Mouse (Mus musculus) G1E (cell line): Measurements from ENCODE around the gene Tomm7. TPM values are rescaled to one million over a fixed set of nuclear protein-coding genes. Genes with fewer than 3 reads are reported as not detected.

Experiments
- ATAC-seq: 2 replicates; pipeline ENCODE4 v1.8.0; 2016; ENCODE audit warnings: mild to moderate bottlenecking; ENCODE audit not compliant: insufficient number of reproducible peaks, poor library complexity, low FRiP score, severe bottlenecking; ENCODE audit errors: extremely low read depth
- DNase-seq: peaks from one replicate; pipeline ENCODE4 v3.0.0; 2012; ENCODE audit warnings: low spot score
- H3K27me3 ChIP-seq: 2 replicates; pipeline ENCODE4 v1.6.1; 2012; ENCODE audit warnings: mild to moderate bottlenecking, low read length, inconsistent platforms; ENCODE audit not compliant: insufficient read depth
- H3K36me3 ChIP-seq: replicated peaks from 2 replicates; pipeline ENCODE3; 2012; ENCODE audit warnings: mild to moderate bottlenecking, inconsistent platforms
- H3K4me1 ChIP-seq: 2 replicates; pipeline ENCODE4 v1.6.1; 2012; ENCODE audit warnings: low read depth, low read length, inconsistent platforms, mixed read lengths; ENCODE audit not compliant: insufficient read depth
- H3K4me3 ChIP-seq: 2 replicates; pipeline ENCODE4 v1.5.1; 2012; ENCODE audit warnings: low read depth, mild to moderate bottlenecking, inconsistent platforms, low read length, moderate library complexity, mixed read lengths
- H3K9me3 ChIP-seq: replicated peaks from 2 replicates; pipeline ENCODE4 v1.6.1; 2012; ENCODE audit warnings: inconsistent platforms
- CTCF ChIP-seq: IDR thresholded peaks from 2 replicates; pipeline ENCODE4 v1.5.1; 2012; ENCODE audit warnings: low read depth, low read length, inconsistent platforms, mixed read lengths
- GATA1 ChIP-seq: IDR thresholded peaks from 2 replicates; pipeline ENCODE4 v1.6.1; 2012; ENCODE audit warnings: borderline replicate concordance, low read length, inconsistent platforms, mixed read lengths
- GATA2 ChIP-seq: IDR thresholded peaks from 2 replicates; pipeline ENCODE4 v1.6.1; 2012; ENCODE audit warnings: low read depth, low read length, inconsistent platforms, borderline replicate concordance
- POLR2AphosphoS5 ChIP-seq: IDR thresholded peaks from 2 replicates; pipeline ENCODE4 v1.6.1; 2012; ENCODE audit warnings: low read depth, low read length, inconsistent platforms; ENCODE audit not compliant: insufficient replicate concordance
- TAL1 ChIP-seq: conservative IDR thresholded peaks from 2 replicates; pipeline ENCODE4 v1.6.1; 2012; ENCODE audit warnings: low read depth, low read length, inconsistent platforms, mixed read lengths
- polyA plus RNA-seq: library from polyadenylated mRNA; stranded (reverse); fragments of >175 nt; gene quantifications from 2 replicates; pipeline ENCODE4 v1.2.3, GENCODE M21; 2012
- total RNA-seq, 2 experiments: library from RNA; stranded (forward) in 1 of 2; stranded (reverse) in 1 of 2; fragments of 200-1000 nt in 1 of 2; fragments of >200 nt in 1 of 2; fragmentation: Nextera tagmentation in 1 of 2; gene quantifications; 2 replicates each; pipeline ENCODE4 v1.2.3; 2014 to 2017

Gene Tomm7
- total and polyA plus RNA-seq, 3 experiments, result 7.8 to 343 (median 22.3) TPM

GRCm38 (mm10) chr5:23861721-23862120, 17.8 kb upstream of the Tomm7 start:
- Histone ChIP-seq H3K4me3 (no peak overlapping the region), H3K9me3 (no peaks in the 10 kb centered on the region), H3K36me3 (peaks cover 20% of the 10 kb centered on the region), H3K27me3 (peaks cover 7% of the 10 kb centered on the region), H3K4me1 (no peaks in the 10 kb centered on the region; the same call in 1 of the 2 replicates)
- TF ChIP-seq CTCF, result no peak
- TF ChIP-seq GATA1, result no peak
- no peak for TF ChIP-seq GATA2
- no peak for TF ChIP-seq TAL1
- no peak for TF ChIP-seq POLR2AphosphoS5
- ATAC-seq (no peak), DNase-seq (no peak)

- Histone ChIP-seq H3K27me3 (peaks cover 4% of the 10 kb centered on the region; the same call in 1 of the 2 replicates), H3K4me3 (no peak overlapping the region), H3K4me1 (no peaks in the 10 kb centered on the region; the same call in 1 of the 2 replicates), H3K9me3 (no peaks in the 10 kb centered on the region), H3K36me3 (peaks cover 39% of the 10 kb centered on the region)
- ATAC-seq, result no peak
- TF ChIP-seq POLR2AphosphoS5, result no peak
- no peak for TF ChIP-seq TAL1
- TF ChIP-seq GATA1, result no peak
- TF ChIP-seq GATA2, result no peak
- TF ChIP-seq CTCF, result no peak
- no peak for DNase-seq
Measured at GRCm38 (mm10) chr5:23859896-23860295, 15.9 kb upstream of the Tomm7 start.

- ATAC-seq (no peak), DNase-seq (no peak)
- H3K4me3 ChIP-seq, result no peak overlapping the region
- TF ChIP-seq TAL1, result no peak
- TF ChIP-seq CTCF, result no peak
- no peak for TF ChIP-seq POLR2AphosphoS5
- no peak for TF ChIP-seq GATA1
- TF ChIP-seq GATA2, result no peak
- H3K36me3 ChIP-seq, result peaks cover 45% of the 10 kb centered on the region
- no peaks in the 10 kb centered on the region; the same call in 1 of the 2 replicates for H3K27me3 ChIP-seq
- no peaks in the 10 kb centered on the region for H3K9me3 ChIP-seq
- no peaks in the 10 kb centered on the region; the same call in 1 of the 2 replicates for H3K4me1 ChIP-seq
Measured at GRCm38 (mm10) chr5:23859087-23859718, 15.2 kb upstream of the Tomm7 start.

- ATAC-seq (no peak), DNase-seq (no peak)
- Histone ChIP-seq H3K36me3 (peaks cover 49% of the 10 kb centered on the region), H3K4me3 (no peak overlapping the region), H3K27me3 (no peaks in the 10 kb centered on the region; the same call in 1 of the 2 replicates), H3K4me1 (no peaks in the 10 kb centered on the region; the same call in 1 of the 2 replicates), H3K9me3 (no peaks in the 10 kb centered on the region)
- TF ChIP-seq GATA1, result no peak
- no peak for TF ChIP-seq CTCF
- no peak for TF ChIP-seq GATA2
- TF ChIP-seq TAL1, result no peak
- TF ChIP-seq POLR2AphosphoS5, result no peak
Measured at GRCm38 (mm10) chr5:23858643-23859042, 14.7 kb upstream of the Tomm7 start.

GRCm38 (mm10) chr5:23858001-23858400, 14.0 kb upstream of the Tomm7 start:
- no peak for ATAC-seq
- Histone ChIP-seq H3K9me3 (no peaks in the 10 kb centered on the region), H3K4me3 (no peak overlapping the region), H3K27me3 (no peaks in the 10 kb centered on the region), H3K36me3 (peaks cover 52% of the 10 kb centered on the region), H3K4me1 (peaks cover 2% of the 10 kb centered on the region)
- no peak for DNase-seq
- TF ChIP-seq POLR2AphosphoS5 (no peak), TAL1 (no peak), CTCF (no peak), GATA1 (no peak), GATA2 (no peak)

GRCm38 (mm10) chr5:23857189-23857588, 13.2 kb upstream of the Tomm7 start:
- H3K27me3 ChIP-seq, result no peaks in the 10 kb centered on the region
- no peak for DNase-seq
- TF ChIP-seq POLR2AphosphoS5, result no peak
- TF ChIP-seq CTCF, result no peak
- no peak for TF ChIP-seq TAL1
- TF ChIP-seq GATA1, result no peak
- no peak for TF ChIP-seq GATA2
- H3K4me1 ChIP-seq, result peaks cover 2% of the 10 kb centered on the region
- H3K9me3 ChIP-seq, result no peaks in the 10 kb centered on the region
- no peak overlapping the region for H3K4me3 ChIP-seq
- peaks cover 55% of the 10 kb centered on the region for H3K36me3 ChIP-seq
- no peak for ATAC-seq

GRCm38 (mm10) chr5:23856164-23856563, 12.2 kb upstream of the Tomm7 start:
- no peak overlapping the region for H3K4me3 ChIP-seq
- H3K27me3 ChIP-seq, result no peaks in the 10 kb centered on the region
- ATAC-seq (no peak), DNase-seq (no peak)
- peaks cover 55% of the 10 kb centered on the region for H3K36me3 ChIP-seq
- peaks cover 2% of the 10 kb centered on the region; the same call in 1 of the 2 replicates for H3K4me1 ChIP-seq
- H3K9me3 ChIP-seq, result no peaks in the 10 kb centered on the region
- TF ChIP-seq TAL1 (no peak), POLR2AphosphoS5 (no peak), GATA2 (no peak), GATA1 (no peak), CTCF (no peak)
